Mouse (Mus musculus) cortical plate, adult 2 months (tissue): Measurements from ENCODE around the gene 6430571L13Rik.
A peak's percentile ranks its signal among the peaks of the same experiment; 100 is the strongest.

Experiments used
- CTCF ChIP-seq: fragments of 200-500 bp; IDR thresholded peaks from 2 replicates; pipeline ENCODE4 v1.5.1; 2011; ENCODE audit warnings: mild to moderate bottlenecking, control low read depth, low read length; ENCODE audit not compliant: insufficient read depth; ENCODE audit errors: extremely low read depth
- POLR2A ChIP-seq: fragments of 200-500 bp; IDR thresholded peaks from 2 replicates; pipeline ENCODE4 v1.6.1; 2011; ENCODE audit warnings: mild to moderate bottlenecking, low read length, control low read depth; ENCODE audit not compliant: insufficient read depth; ENCODE audit errors: extremely low read depth

DNA sequence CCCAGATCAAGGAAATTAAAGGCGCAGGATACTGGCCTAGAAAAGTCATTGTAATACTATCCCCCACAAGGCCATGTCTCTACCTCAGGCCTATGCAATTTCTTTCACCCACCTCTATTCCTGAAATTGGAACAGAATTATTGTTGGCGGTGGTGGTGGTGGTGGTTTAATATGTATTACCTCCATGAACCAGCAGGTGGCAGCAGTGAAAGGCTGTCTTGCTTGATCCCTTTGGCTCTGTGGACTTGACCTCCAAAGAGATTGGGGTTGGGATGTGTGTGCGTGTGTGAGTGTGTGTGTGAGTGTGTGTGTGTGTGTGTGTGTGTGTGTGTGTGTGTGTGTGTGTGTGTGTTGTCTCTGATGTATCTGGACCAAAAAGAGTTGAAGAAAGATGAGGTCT lies 26.2 kb downstream of the 6430571L13Rik start:
- TF ChIP-seq CTCF (peak; percentile 75), POLR2A (no peak)
